Mouse (Mus musculus): ENCODE data around the gene Tldc1.

The Tldc1 gene

GRCm38 (mm10) chr8:119765761-119766444, 12.3 kb downstream of the Tldc1 start:
- no peak for DNase-seq (ENCODE audit: low spot score)

- no peak for DNase-seq (ENCODE audit: low spot score)
Measured at GRCm38 (mm10) chr8:119765311-119765710, 12.9 kb downstream of the Tldc1 start.

- DNase-seq (ENCODE audit: low spot score) = no peak
Measured at GRCm38 (mm10) chr8:119762226-119763220, 15.7 kb downstream of the Tldc1 start.

GRCm38 (mm10) chr8:119761692-119762091, 16.5 kb downstream of the Tldc1 start:
- no peak for DNase-seq (ENCODE audit: low spot score)

GRCm38 (mm10) chr8:119756538-119756937, 21.7 kb downstream of the Tldc1 start:
- DNase-seq (ENCODE audit: low spot score) = no peak

GRCm38 (mm10) chr8:119756147-119756461, 22.1 kb downstream of the Tldc1 start:
- DNase-seq (ENCODE audit: low spot score) = no peak

GRCm38 (mm10) chr8:119755238-119756146, 22.7 kb downstream of the Tldc1 start:
- DNase-seq (ENCODE audit: low spot score) = no peak

- no peak for DNase-seq (ENCODE audit: low spot score)
Measured at GRCm38 (mm10) chr8:119744604-119745003, 33.6 kb downstream of the Tldc1 start.

GRCm38 (mm10) chr8:119743291-119744026, 34.8 kb downstream of the Tldc1 start:
- DNase-seq (ENCODE audit: low spot score) = no peak

GRCm38 (mm10) chr8:119742409-119742808, 35.8 kb downstream of the Tldc1 start:
- DNase-seq (ENCODE audit: low spot score) = no peak

- no peak for DNase-seq (ENCODE audit: low spot score)
Measured at GRCm38 (mm10) chr8:119740634-119741033, 37.6 kb downstream of the Tldc1 start.

- DNase-seq (ENCODE audit: low spot score) = no peak
Measured at GRCm38 (mm10) chr8:119738129-119738907, 39.9 kb downstream of the Tldc1 start.

GRCm38 (mm10) chr8:119737093-119737900, 40.9 kb downstream of the Tldc1 start:
- DNase-seq (ENCODE audit: low spot score) = no peak

GRCm38 (mm10) chr8:119736348-119736917, 41.8 kb downstream of the Tldc1 start:
- DNase-seq (ENCODE audit: low spot score) = no peak

GRCm38 (mm10) chr8:119732072-119732471, 46.1 kb downstream of the Tldc1 start:
- no peak for DNase-seq (ENCODE audit: low spot score)

- no peak for DNase-seq (ENCODE audit: low spot score)
Measured at GRCm38 (mm10) chr8:119728351-119728895, 49.8 kb downstream of the Tldc1 start.

- no peak for DNase-seq (ENCODE audit: low spot score)
Measured at GRCm38 (mm10) chr8:119727093-119727492, 51.1 kb downstream of the Tldc1 start.

- DNase-seq (ENCODE audit: low spot score) = no peak
Measured at GRCm38 (mm10) chr8:119724596-119724995, 53.6 kb downstream of the Tldc1 start.

- no peak for DNase-seq (ENCODE audit: low spot score)
Measured at GRCm38 (mm10) chr8:119723676-119724075, 54.5 kb downstream of the Tldc1 start.
